Mouse (Mus musculus) embryonic stem cell, embryonic (primary cell): ENCODE measurements around the gene Lta.

Experiments used
- CTCF ChIA-PET, 4 experiments: fragments of 300-600 bp in 2 of 4; fragments of 350-600 bp in 2 of 4; sonication (Branson Sonifier 250); formaldehyde crosslinking; loops; one replicate each; lab custom pipeline; 2022; ENCODE audit warnings: inconsistent platforms in 2 of 4; lab: Charles Lee
- POLR2A ChIA-PET, 4 experiments: fragments of 300-600 bp in 2 of 4; fragments of 350-600 bp in 2 of 4; sonication (Branson Sonifier 250); formaldehyde crosslinking; loops; one replicate each; lab custom pipeline; 2022; ENCODE audit warnings: antibody characterized with exemption in 4 of 4, inconsistent platforms in 1 of 4; lab: Charles Lee

Gene Lta

DNA sequence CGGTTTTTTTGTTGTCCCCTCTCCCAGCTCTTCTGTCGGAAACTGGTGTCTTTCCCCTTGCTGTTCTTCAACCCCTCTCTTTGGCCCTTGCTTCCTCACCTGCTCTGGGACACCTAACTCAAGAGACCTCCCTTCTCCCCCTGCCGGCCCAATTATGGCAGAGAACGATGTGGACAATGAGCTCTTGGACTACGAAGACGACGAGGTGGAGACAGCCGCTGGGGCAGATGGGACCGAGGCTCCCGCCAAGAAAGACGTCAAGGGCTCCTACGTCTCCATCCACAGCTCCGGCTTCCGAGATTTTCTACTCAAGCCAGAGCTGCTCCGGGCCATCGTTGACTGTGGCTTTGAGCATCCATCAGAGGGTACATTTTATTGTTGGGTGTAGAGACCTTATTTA, 37.9 kb upstream of the Lta start:
- ChIA-PET POLR2A (interaction anchor here (0.6 to 18.8 kb wide), 52 partner anchors 8 to 598 kb away, joined by 3 to 396 read pairs (median 4); partner anchors contain the start of genes Apom (in 3 of the 4), Atp6v1g2 (in 2 of the 4), Gpank1 (in 2 of the 4) and Prrc2a (in 2 of the 4)), CTCF (interaction anchor here (0.5 to 7.7 kb wide), 14 partner anchors 8 to 1275 kb away, joined by 3 to 101 read pairs (median 4); no protein-coding TSS in a partner anchor)

GRCm38 (mm10) chr17:35242015-35242941, 37.1 kb upstream of the Lta start:
- ChIA-PET CTCF (interaction anchor here (0.5 to 7.7 kb wide), 21 partner anchors 8 to 1275 kb away, joined by 3 to 101 read pairs (median 4); no protein-coding TSS in a partner anchor), POLR2A (interaction anchor here (0.6 to 18.8 kb wide), 126 partner anchors 9 to 639 kb away, joined by 3 to 396 read pairs (median 5); partner anchors contain the start of genes Apom (in 3 of the 4), Csnk2b (in 3 of the 4), Ddah2 (in 3 of the 4) and Gpank1 (in 3 of the 4))

DNA sequence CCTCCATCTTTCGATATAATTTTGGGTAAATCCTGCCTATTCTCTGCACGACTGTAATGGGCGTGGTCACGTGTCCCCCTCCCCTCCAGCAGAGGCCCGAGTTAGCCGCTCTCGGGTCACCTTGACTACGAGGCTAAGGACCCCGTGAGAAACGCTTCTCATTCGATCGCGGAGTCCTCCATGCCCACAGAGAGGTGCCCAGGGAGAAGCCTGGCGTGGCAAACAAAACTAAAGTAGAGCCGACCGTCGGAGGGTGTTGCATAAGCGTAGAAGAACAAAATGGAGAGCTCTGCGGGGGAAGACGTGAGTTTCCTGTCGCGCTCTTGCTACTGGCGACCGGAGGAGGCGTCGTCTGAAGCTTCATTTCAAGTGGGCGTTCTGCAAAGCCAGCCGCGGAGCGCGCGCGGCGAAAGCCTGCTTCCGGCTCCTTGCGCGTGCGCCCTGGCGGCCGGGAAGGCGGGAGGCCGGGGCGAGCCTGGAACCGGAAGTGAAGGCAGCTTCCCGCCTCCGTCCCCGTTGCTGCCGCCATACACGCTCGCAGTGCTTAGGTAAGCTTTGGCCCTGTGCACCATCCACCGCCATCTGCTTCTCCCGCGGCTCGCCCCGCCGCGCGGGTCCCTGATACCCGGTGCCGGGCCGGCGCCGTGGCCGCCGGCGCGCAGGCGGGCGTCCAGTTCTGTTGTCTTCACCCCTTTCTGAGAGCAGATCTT, 36.3 kb upstream of the Lta start, which contains the start of gene Ddx39b:
Ddx39b (plus strand) TSS at position 442 of the 710 bp plus-strand sequence.
- POLR2A ChIA-PET = interaction anchor here (0.6 to 18.8 kb wide), 131 partner anchors 8 to 1122 kb away, joined by 3 to 396 read pairs (median 4); partner anchors contain the start of genes Apom (in 3 of the 4), Csnk2b (in 3 of the 4), Ddah2 (in 3 of the 4) and Gpank1 (in 3 of the 4)

DNA sequence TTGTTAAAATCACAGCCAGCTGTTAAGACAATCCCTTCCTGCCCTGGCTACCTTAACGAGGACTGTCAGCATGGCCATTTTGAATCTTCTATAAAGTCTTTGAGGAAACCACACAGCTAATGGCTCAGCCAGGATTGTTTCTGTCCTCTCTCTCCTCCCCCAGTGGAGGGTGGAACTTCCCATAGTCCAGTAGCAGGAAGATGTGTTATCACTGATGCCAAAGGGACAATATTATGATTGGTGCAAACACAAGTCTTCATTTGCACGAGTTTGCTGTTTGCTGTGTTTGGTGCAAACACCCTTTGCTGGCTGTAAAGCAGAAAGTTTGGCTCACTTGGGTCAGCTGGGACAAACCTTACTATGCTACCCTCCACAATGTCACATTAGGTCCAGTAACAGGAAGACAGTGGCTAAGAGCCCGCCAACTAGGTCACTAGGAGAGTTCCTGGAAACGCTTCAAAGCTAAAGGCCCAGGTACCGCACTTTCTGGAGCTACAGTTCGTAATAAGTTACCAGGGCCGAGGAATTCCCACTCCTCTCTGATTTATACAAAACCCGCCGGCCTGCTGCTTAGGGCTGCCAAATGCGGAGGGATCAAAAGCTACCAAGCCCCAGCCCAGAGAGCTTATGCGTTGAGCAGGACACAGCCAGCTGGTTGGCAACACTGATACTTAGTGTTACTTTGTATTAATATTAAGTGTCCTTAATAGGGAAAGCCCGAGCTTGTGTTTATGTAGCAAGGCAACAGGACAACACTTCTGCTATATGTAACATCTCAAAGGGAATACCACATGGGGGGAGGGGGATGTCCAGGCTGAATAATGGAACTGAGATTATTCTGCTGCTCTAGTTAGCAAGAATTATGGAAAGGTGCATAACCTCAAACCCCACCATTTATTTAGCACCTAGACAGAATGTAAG, 35.5 kb upstream of the Lta start:
- ChIA-PET CTCF (interaction anchor here (0.6 to 7.7 kb wide), 24 partner anchors 8 to 680 kb away, joined by 3 to 101 read pairs (median 4); no protein-coding TSS in a partner anchor), POLR2A (interaction anchor here (0.5 to 18.8 kb wide), 118 partner anchors 7 to 1121 kb away, joined by 3 to 396 read pairs (median 5); partner anchors contain the start of genes Apom (in 3 of the 4), Csnk2b (in 3 of the 4), Gpank1 (in 3 of the 4) and Prrc2a (in 3 of the 4))

More for the DNA sequence above, 36.3 kb upstream of the Lta start, which contains the start of gene Ddx39b:
- CTCF ChIA-PET = interaction anchor here (0.6 to 7.7 kb wide), 22 partner anchors 9 to 681 kb away, joined by 3 to 101 read pairs (median 4); no protein-coding TSS in a partner anchor

DNA sequence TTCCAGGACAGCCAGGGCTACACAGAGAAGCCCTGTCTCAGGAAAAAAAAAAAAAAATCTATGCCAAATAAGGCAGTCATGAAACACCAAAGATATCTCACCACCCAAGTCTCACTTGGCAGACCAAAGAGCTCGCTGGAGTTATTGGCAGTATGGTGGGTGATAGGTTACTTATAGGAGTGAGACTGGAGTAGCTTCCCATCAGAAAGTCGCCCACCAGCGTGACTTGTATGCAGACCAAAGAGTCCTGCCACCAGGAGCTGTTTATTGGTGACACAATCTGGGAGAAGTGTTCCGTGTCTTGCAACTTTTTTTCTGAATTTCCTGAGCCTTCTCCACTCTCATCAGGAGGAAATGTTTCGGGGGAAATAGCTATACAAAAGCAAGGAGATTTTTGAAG, 34.5 kb upstream of the Lta start:
- ChIA-PET POLR2A (interaction anchor here in 3 of 4 experiments (0.5 to 18.8 kb wide), 13 partner anchors 11 to 241 kb away, joined by 3 to 396 read pairs (median 21); partner anchors contain the start of genes Gm16181 (in 2 of the 3), Prrc2a (in 2 of the 3) and Ddah2 (in 1 of the 3)), CTCF (interaction anchor here in 3 of 4 experiments (0.7 to 7.7 kb wide), 11 partner anchors 13 to 73 kb away, joined by 3 to 101 read pairs (median 3); no protein-coding TSS in a partner anchor)

GRCm38 (mm10) chr17:35237504-35237903, 32.4 kb upstream of the Lta start:
- CTCF ChIA-PET = interaction anchor here in 2 of 4 experiments (8.6 to 11.2 kb wide), 2 partner anchors 68 to 69 kb away, joined by 131 to 161 read pairs; partner anchors contain the start of gene Prrc2a (in 1 of the 2)
- POLR2A ChIA-PET = interaction anchor here in 3 of 4 experiments (0.5 to 4.2 kb wide), 4 partner anchors 8 to 101 kb away, joined by 3 to 19 read pairs (median 10); no protein-coding TSS in a partner anchor

GRCm38 (mm10) chr17:35236996-35237395, 31.8 kb upstream of the Lta start:
- CTCF ChIA-PET = interaction anchor here in 3 of 4 experiments (0.6 to 11.2 kb wide), 6 partner anchors 37 to 215 kb away, joined by 3 to 161 read pairs (median 8); partner anchors contain the start of gene Prrc2a (in 1 of the 3)
- POLR2A ChIA-PET = interaction anchor here in 3 of 4 experiments (0.5 to 8.9 kb wide), 10 partner anchors 8 to 284 kb away, joined by 3 to 98 read pairs (median 4); partner anchors contain the start of genes Ddx39b (in 1 of the 3) and Prrc2a (in 1 of the 3)

DNA sequence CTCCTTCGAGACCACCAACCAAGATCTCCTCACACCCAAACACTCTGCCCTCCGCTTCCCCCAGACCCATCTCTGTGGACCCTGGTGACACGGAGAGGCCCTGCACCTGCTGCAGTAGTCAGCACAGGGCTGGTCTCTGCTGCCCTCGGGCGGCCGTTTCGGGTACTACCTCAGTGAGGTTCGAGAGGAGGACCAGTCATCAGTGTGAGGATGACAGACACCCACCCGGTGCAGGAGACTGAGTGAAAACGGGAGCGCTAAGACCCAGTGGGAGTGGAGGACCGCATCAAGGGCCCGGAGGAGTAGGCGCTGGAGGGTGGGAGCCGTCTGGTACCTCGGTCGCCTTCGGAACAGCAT, 31.2 kb upstream of the Lta start:
- CTCF ChIA-PET = interaction anchor here (0.5 to 11.2 kb wide), 12 partner anchors 10 to 214 kb away, joined by 3 to 161 read pairs (median 6); partner anchors contain the start of gene Prrc2a (in 1 of the 4)
- POLR2A ChIA-PET = interaction anchor here in 3 of 4 experiments (0.7 to 8.9 kb wide), 17 partner anchors 9 to 284 kb away, joined by 3 to 98 read pairs (median 4); partner anchors contain the start of genes Ddx39b (in 1 of the 3), Gpank1 (in 1 of the 3) and Prrc2a (in 1 of the 3)

- CTCF ChIA-PET = interaction anchor here (0.5 to 11.2 kb wide), 15 partner anchors 10 to 664 kb away, joined by 3 to 161 read pairs (median 4); partner anchors contain the start of gene Prrc2a (in 1 of the 4)
- POLR2A ChIA-PET = interaction anchor here (0.7 to 8.9 kb wide), 18 partner anchors 9 to 285 kb away, joined by 3 to 98 read pairs (median 4); partner anchors contain the start of genes Ddx39b (in 1 of the 4), Gpank1 (in 1 of the 4) and Prrc2a (in 1 of the 4)
These were observed 30.7 kb upstream of the Lta start, which contains the start of gene Nfkbil1 for GRCm38 (mm10) chr17:35235614-35236389. TSS of gene Nfkbil1 (minus strand) at chr17:35235792.

GRCm38 (mm10) chr17:35234903-35235302, 29.8 kb upstream of the Lta start:
- ChIA-PET POLR2A (interaction anchor here (0.8 to 8.9 kb wide), 28 partner anchors 10 to 285 kb away, joined by 3 to 98 read pairs (median 4); partner anchors contain the start of genes Gpank1 (in 2 of the 4), Prrc2a (in 2 of the 4), Csnk2b (in 1 of the 4) and Ddx39b (in 1 of the 4)), CTCF (interaction anchor here (0.5 to 11.2 kb wide), 15 partner anchors 11 to 311 kb away, joined by 3 to 161 read pairs (median 4); partner anchors contain the start of genes D17H6S53E (in 1 of the 4) and Prrc2a (in 1 of the 4))

- ChIA-PET POLR2A (interaction anchor here (0.6 to 8.9 kb wide), 34 partner anchors 8 to 510 kb away, joined by 3 to 98 read pairs (median 4); partner anchors contain the start of genes Ddx39b (in 2 of the 4), Gm16181 (in 2 of the 4), Prrc2a (in 2 of the 4) and Csnk2b (in 1 of the 4)), CTCF (interaction anchor here (0.6 to 11.2 kb wide), 15 partner anchors 20 to 1352 kb away, joined by 3 to 161 read pairs (median 6); partner anchors contain the start of genes Gpank1 (in 1 of the 4) and Prrc2a (in 1 of the 4))
These were observed 28.9 kb upstream of the Lta start for GRCm38 (mm10) chr17:35234090-35234489.

GRCm38 (mm10) chr17:35233114-35233980, 28.2 kb upstream of the Lta start, which contains the start of gene Atp6v1g2:
TSS of gene Atp6v1g2 (plus strand) at chr17:35233660.
- CTCF ChIA-PET = interaction anchor here (0.6 to 11.2 kb wide), 28 partner anchors 8 to 112 kb away, joined by 3 to 161 read pairs (median 5); partner anchors contain the start of genes Ddx39b (in 2 of the 4), Gpank1 (in 1 of the 4) and Prrc2a (in 1 of the 4)
- POLR2A ChIA-PET = interaction anchor here (0.6 to 8.9 kb wide), 41 partner anchors 8 to 511 kb away, joined by 3 to 98 read pairs (median 4); partner anchors contain the start of genes Ddx39b (in 3 of the 4), Gm16181 (in 2 of the 4), Prrc2a (in 2 of the 4) and Abhd16a (in 1 of the 4)

DNA sequence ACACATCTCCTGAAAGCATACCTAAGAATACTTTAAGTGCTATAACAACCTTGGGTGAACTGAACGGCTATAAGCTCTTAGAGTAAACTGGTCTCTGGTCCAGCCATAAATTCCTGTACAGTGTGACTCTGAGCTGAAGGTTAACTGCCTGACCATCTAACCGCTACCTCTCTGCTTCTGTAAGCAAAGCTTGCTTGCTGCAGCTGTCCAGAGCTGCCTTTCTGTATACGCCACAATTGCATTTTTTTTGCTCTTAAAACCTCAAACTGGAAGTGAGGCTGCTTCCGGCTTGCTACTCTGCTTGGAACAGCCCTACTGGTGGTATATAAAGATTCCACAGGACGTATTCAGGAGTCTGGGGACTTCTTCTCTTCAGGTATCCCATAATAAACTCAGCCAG, 27.5 kb upstream of the Lta start:
- ChIA-PET POLR2A (interaction anchor here (0.7 to 8.9 kb wide), 27 partner anchors 9 to 351 kb away, joined by 3 to 98 read pairs (median 4); partner anchors contain the start of genes Ddx39b (in 3 of the 4), Abhd16a (in 1 of the 4), Cchcr1 (in 1 of the 4) and Csnk2b (in 1 of the 4)), CTCF (interaction anchor here (0.6 to 11.2 kb wide), 28 partner anchors 9 to 535 kb away, joined by 3 to 161 read pairs (median 4); partner anchors contain the start of genes Ddx39b (in 2 of the 4), Gm16181 (in 1 of the 4), Ly6g6e (in 1 of the 4) and Prrc2a (in 1 of the 4))
